Mouse (Mus musculus) layer of hippocampus, adult 8-10 months (tissue): ENCODE data around the gene Olfm4. TPM values are rescaled to one million over a fixed set of nuclear protein-coding genes. Genes with fewer than 3 reads are reported as not detected.
A peak's percentile ranks its signal among the peaks of the same experiment; 100 is the strongest.

Source experiments
- DNase-seq, 2 experiments: peaks; one replicate each; pipeline ENCODE4 v3.0.0; 2022; ENCODE audit warnings: low spot score in 2 of 2
- total RNA-seq, 4 experiments: library from RNA; stranded (reverse); gene quantifications; 2 replicates each; pipeline ENCODE4 v1.2.4; 2022

The Olfm4 gene
- 1 to 10 TPM; 2.8 to 3.5 (median 3.0) TPM for total RNA-seq

GRCm38 (mm10) chr14:79983781-79984180 is at the start of gene Olfm4:
Olfm4 (plus strand) TSS chr14:79984081.
- no peak for DNase-seq

DNA sequence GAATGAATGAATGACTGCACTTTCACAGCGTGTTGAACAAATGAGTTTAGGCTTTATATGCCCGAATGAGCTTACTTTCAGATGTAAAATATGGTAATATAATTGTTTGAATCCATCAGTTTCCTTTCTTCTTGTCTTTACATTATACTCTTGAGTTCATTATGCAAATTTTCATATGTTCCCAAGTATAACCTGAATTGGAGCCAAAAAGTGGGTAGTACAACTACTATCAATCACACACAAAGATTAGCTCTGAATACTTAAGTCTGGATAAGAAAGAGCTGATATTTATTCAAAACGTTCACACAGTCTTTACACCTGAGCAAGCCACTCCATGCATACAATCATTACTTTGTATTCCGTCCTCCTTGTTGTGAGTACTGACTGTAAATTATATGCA is 49.5 kb upstream of the Olfm4 start:
- DNase-seq: no peak

DNA sequence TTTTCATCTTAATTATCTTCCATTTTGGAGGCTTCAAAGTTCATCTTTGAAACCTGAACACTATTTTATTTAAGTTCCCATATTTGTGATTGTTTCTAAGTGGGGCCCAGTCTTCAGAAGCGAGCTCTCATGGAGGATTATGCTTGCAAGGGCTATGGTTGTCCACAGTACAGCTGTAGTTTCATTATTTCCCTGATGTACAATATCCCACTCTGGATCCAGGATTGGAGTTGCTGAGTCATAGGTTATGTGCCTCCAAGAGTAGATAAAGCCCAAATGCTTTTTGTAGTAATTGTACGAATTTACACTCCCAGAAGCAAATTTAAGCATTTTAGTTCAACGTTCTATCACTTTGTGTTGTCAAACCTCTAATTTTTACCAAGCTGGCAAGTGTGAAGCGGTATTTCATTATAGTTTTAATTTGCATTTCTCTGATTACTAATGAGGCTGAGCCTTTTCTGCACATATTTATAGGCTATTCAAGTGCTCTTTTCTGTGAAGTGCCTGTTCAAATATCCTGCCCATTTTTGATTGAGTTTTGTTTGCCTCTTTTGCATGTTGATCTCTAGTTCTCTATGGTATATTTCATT is 46.9 kb upstream of the Olfm4 start:
- DNase-seq: no peak

DNA sequence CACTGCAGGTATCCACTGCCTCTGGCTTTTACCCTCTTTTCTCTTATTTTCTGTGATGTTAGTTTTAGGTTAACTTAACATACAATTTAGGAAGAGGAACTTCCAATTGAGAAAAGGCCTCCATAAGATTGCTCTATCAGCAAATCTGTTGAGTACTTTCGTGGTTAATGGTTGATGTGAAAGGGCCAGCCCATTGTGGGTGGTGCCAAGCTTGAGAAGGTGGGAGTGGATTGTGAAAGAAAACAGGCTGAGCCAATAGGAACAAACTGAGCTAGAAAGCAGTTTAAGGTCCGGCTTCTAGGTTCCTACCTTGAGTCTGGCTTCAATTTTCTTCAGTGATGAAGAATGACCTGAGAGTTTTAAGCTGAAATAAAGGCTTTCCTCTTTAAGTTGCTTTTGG is 38.0 kb upstream of the Olfm4 start:
- no peak for DNase-seq

DNA sequence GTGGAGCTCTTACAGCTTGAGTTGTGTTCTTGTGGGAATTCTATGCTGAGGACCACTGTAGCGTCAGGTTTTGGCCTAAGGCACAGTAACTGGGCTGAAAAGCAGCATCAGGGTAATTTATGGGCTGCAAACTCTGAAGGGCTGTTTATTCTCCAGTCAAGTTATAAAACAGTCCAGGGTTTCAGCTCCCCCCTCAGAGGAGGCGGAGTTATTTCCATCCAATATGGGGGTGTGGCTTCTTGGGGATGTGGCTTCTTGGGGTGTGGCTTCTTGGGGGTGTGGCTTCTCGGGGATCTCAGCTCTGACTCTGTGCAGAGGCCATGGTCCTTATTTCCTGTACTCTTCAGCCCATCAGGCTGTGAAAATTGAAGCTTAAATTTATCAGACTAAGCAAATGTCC is 28.2 kb upstream of the Olfm4 start:
- DNase-seq: no peak

DNA sequence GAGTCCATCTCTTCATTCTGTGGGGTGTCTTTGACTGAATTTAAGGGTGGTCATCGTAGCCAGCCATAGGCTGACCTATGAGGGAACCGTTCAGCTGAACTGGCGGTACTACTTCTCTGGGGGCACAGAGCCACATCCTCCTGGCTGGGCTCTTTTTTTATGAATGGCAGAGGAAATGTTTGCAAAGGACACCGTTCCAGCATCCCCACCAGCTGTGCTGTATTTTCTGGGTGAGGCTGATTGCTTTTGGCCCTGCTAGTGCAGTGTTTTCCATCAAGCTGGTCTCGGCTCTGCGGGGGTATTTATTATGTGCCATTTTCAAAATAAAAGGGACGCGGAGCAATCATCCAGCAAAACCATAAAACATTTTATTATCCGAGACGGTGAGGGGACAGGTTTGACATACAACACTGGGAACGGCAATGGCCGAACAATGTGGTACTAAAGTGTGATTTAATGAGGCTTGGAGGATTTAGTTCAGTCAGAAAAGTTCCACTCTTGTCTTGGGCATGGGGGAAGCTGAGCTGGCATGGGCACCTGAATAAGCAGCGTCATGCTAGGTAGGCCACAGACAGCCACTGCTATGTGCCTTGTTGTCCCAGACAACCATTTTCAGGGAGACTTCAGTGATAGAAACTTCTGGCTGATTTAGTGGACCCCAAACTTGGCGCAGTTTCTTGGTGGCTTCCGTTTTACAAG is 25.9 kb upstream of the Olfm4 start:
- no peak for DNase-seq

GRCm38 (mm10) chr14:79961187-79961586 is 22.7 kb upstream of the Olfm4 start:
- no peak for DNase-seq

- DNase-seq: no peak
Measured at GRCm38 (mm10) chr14:79961602-79962001, 22.3 kb upstream of the Olfm4 start.

GRCm38 (mm10) chr14:79970165-79970564 is 13.7 kb upstream of the Olfm4 start:
- peak; percentile 55 to 66 for DNase-seq

- DNase-seq: no peak
Measured at GRCm38 (mm10) chr14:79970928-79971738, 12.7 kb upstream of the Olfm4 start.

DNA sequence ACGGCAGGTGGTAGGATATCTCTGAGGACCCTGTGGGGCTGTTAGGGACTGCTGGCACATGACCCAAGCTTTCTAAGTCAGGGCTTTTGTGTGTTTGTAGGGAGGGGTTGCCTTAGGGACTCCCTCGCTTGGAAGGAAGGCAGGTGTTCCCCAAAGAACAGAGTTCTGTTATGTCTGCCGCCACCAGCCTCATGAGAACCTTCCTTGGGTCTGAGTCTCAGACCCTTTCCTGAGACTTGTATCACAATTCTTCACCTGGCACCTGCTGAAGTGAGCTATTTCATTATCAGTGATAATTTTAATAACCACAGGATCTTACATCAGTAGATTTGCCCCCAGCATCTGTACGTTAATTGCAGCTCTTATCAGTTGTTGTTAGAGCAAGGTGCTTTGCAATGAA is 2.4 kb upstream of the Olfm4 start:
- no peak for DNase-seq

- DNase-seq: no peak
Measured at GRCm38 (mm10) chr14:79985137-79985670, 1.3 kb downstream of the Olfm4 start.

GRCm38 (mm10) chr14:79985696-79986095 is 1.8 kb downstream of the Olfm4 start:
- DNase-seq: no peak

- DNase-seq: no peak
Measured at GRCm38 (mm10) chr14:79986831-79987230, 3.0 kb downstream of the Olfm4 start.

GRCm38 (mm10) chr14:79989785-79990184 is 5.9 kb downstream of the Olfm4 start:
- no peak for DNase-seq

GRCm38 (mm10) chr14:79990547-79990946 is 6.7 kb downstream of the Olfm4 start:
- no peak for DNase-seq

DNA sequence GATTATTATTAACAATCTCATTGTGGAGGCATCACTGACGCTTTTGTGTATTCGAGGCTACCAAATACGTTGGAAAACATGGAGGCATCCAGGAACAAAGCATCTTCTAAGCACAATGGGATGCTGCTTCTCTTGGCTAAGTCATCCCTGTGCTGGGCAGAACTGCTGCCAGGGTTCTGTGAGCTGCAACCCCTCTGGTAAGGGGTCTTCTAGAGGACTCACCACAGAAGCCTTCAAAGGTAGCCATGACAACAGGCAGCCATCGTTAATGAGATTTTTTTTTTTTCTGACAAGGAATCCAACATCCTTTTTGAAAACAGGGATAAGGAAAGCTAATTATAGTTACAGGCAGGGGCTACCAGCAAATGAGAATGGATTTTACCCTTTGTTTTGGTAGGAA is 13.7 kb downstream of the Olfm4 start:
- no peak for DNase-seq

- no peak for DNase-seq
Measured at GRCm38 (mm10) chr14:80000110-80000531, 16.2 kb downstream of the Olfm4 start.

DNA sequence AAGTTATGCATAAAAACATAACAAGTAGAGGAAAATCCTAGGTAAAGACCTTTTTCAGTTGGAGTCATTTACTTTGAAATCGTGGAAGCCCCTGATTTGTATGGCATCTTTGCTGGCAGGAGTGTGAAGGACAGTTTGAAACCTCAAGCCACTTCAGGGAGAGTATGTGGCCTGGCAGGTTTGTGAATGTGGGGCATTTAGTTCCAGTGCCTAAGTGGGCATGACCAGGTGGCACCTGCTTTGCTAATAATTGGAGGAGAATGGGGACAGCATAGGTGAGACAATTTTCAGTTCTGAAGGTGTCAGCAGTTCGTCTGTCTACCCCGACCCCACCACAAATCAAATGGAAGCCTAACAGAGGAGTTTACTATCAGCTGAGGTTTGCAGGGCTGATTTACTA is 23.8 kb downstream of the Olfm4 start:
- DNase-seq: no peak

DNA sequence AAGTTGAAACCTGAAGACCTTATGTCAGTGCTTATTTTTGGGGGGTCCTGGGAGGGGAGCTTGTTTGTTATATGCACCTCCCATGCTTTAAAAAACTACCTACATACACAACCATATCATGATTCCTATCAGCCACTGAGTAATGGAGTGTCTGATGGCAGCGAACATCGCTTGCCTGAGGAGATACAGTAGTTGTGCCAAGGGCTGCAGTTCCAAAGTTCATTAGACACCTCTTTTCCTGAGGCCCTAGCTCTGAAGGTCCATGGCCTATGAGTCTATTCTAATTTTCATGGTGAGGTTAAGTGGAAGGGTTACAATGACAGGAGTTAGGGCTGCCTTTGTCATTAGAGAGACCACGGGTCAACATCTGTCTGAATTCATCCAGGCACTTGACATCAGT is 26.5 kb downstream of the Olfm4 start:
- DNase-seq: no peak

- no peak for DNase-seq
Measured at GRCm38 (mm10) chr14:80014966-80015365, 31.1 kb downstream of the Olfm4 start.

- DNase-seq: no peak
Measured at GRCm38 (mm10) chr14:80016112-80016511, 32.2 kb downstream of the Olfm4 start.
